Mouse (Mus musculus): ENCODE data around the gene Gdf15. TPM values are rescaled to one million over a fixed set of nuclear protein-coding genes. Genes with fewer than 3 reads are reported as not detected.
A peak's percentile ranks its signal among the peaks of the same experiment; 100 is the strongest.

The Gdf15 gene
- polyA plus RNA-seq, 1 experiment from 2014 or later = 0.48 TPM

- Histone ChIP-seq H3K4me1 (ENCODE audit: control insufficient read depth, insufficient read depth, low read depth, low read length) (peaks cover 9% of the 10 kb centered on the region), H3K9ac (ENCODE audit: low read depth, low read length) (peak overlapping the region; percentile 79), H3K4me3 (ENCODE audit: low read length) (peak overlapping the region; percentile 75), H3K4me2 (ENCODE audit: low read length) (peak overlapping the region; percentile 96), H3K27me3 (replicated peaks; ENCODE audit: control insufficient read depth, insufficient read depth, low read length) (no peaks in the 10 kb centered on the region), H3K9me3 (ENCODE audit: control insufficient read depth, low read length) (no peaks in the 10 kb centered on the region), H3K36me3 (ENCODE audit: control insufficient read depth, insufficient read depth, low read length) (no peaks in the 10 kb centered on the region), H3K27ac (ENCODE audit: low read depth, low read length) (peak overlapping the region; percentile 62)
- under 1% methylated on average over 43 of the region's 44 CpGs for WGBS
- ATAC-seq = peak; percentile 87
These were observed 27.5 kb upstream of the Gdf15 start for GRCm38 (mm10) chr8:70659604-70660272.

DNA sequence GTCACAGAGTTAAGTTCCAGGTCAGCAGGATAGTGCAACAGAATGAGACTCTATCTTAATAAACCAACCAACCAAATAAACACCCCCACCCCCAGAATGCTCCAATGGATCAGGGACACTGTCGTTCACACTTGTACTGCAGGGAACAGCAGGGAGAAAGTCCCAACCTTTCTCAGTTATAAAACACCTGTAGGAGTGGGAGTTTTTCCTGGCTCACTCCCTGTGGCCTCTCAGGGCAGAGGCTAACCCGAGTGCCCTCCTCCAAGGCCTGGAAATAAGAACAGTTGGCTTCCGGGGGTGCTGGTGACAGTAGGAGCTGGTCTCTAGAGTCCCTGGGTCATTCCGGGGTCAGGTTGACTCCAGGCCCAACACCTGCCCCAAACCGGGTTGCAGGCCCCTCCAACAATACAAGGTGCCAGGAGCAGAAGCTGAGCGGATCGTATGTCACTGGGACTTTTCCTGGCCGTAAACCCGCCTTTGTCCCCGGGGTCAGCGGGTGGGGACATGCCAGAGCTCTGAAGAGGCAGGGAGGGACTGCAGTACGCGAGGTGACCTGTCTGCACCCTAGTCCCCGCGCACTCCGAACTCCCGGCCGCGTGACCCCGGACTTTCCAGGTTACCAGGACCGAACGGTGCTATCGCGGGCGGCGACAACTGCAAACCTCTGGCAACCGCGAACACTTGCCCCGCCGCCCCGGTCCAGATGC lies 26.8 kb upstream of the Gdf15 start:
- Histone ChIP-seq H3K4me2 (ENCODE audit: low read length) (peak overlapping the region; percentile 96), H3K9me3 (ENCODE audit: control insufficient read depth, low read length) (no peaks in the 10 kb centered on the region), H3K27me3 (replicated peaks; ENCODE audit: control insufficient read depth, insufficient read depth, low read length) (no peaks in the 10 kb centered on the region), H3K4me3 (ENCODE audit: low read length) (peak overlapping the region; percentile 75), H3K36me3 (ENCODE audit: control insufficient read depth, insufficient read depth, low read length) (no peaks in the 10 kb centered on the region), H3K4me1 (ENCODE audit: control insufficient read depth, insufficient read depth, low read depth, low read length) (peaks cover 9% of the 10 kb centered on the region), H3K27ac (ENCODE audit: low read depth, low read length) (peak overlapping the region; percentile 62), H3K9ac (ENCODE audit: low read depth, low read length) (peak overlapping the region; percentile 79)
- ATAC-seq = no peak
- WGBS = 1% methylated on average over 31 of the region's 31 CpGs

DNA sequence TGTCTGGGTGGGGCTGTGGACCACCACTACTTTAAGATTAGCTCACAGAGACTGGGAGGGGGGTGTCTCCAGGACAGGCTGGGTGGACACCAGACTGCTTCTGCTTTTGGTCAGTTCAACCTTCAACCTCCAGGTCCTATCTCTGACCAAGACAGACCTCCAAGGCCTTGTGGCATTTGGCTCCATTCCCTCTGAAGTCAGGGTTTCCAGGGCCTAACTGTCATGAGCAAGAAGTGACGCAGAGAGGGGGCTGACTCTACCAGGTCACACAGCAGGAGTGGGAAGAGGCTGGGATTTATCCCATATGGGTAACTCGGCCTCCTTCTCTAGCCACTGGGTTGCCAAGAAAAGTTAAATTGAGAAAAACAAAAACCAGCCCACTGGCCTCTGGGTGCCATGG lies 25.5 kb upstream of the Gdf15 start:
- Histone ChIP-seq H3K27me3 (replicated peaks; ENCODE audit: control insufficient read depth, insufficient read depth, low read length) (no peaks in the 10 kb centered on the region), H3K4me3 (ENCODE audit: low read length) (no peak overlapping the region), H3K4me2 (ENCODE audit: low read length) (peak overlapping the region; percentile 96), H3K36me3 (ENCODE audit: control insufficient read depth, insufficient read depth, low read length) (no peaks in the 10 kb centered on the region), H3K27ac (ENCODE audit: low read depth, low read length) (no peak overlapping the region), H3K9me3 (ENCODE audit: control insufficient read depth, low read length) (no peaks in the 10 kb centered on the region), H3K9ac (ENCODE audit: low read depth, low read length) (no peak overlapping the region), H3K4me1 (ENCODE audit: control insufficient read depth, insufficient read depth, low read depth, low read length) (peaks cover 9% of the 10 kb centered on the region)
- no peak for ATAC-seq
- WGBS = 49% methylated on average over 2 of the region's 2 CpGs

DNA sequence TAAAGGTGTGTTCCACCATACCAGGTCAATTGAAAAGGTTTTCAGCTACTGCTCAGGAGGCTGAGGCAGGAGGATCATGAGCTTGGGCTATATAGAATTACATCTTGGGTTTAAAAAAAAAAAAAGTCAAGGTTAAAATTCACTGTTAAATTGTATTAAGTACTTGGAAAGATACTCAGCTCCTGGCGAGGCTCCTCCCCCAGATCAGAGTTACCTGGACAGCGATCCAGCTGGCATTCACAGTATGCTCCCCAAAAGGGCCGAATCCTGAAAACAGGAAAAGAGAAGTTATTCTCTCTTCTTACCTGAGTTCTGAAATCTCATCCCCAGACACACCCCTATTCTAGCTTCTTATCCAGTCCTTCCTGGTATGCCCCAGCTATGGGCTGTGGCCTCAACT lies 25.0 kb upstream of the Gdf15 start:
- Histone ChIP-seq H3K27me3 (replicated peaks; ENCODE audit: control insufficient read depth, insufficient read depth, low read length) (no peaks in the 10 kb centered on the region), H3K4me1 (ENCODE audit: control insufficient read depth, insufficient read depth, low read depth, low read length) (peaks cover 9% of the 10 kb centered on the region), H3K27ac (ENCODE audit: low read depth, low read length) (no peak overlapping the region), H3K36me3 (ENCODE audit: control insufficient read depth, insufficient read depth, low read length) (no peaks in the 10 kb centered on the region), H3K9ac (ENCODE audit: low read depth, low read length) (no peak overlapping the region), H3K4me2 (ENCODE audit: low read length) (peak overlapping the region; percentile 96; the same call in 1 of the 2 replicates), H3K4me3 (ENCODE audit: low read length) (no peak overlapping the region), H3K9me3 (ENCODE audit: control insufficient read depth, low read length) (no peaks in the 10 kb centered on the region)
- WGBS = 95% methylated on average over 3 of the region's 3 CpGs
- no peak for ATAC-seq

- H3K9me3 ChIP-seq (ENCODE audit: control insufficient read depth, low read length) = no peaks in the 10 kb centered on the region
- H3K27ac ChIP-seq (ENCODE audit: low read depth, low read length) = peak overlapping the region; percentile 54
- 0 out of 2 replicates have a peak overlapping the region, but pooled peaks have one; percentile 8 for H3K9ac ChIP-seq (ENCODE audit: low read depth, low read length)
- peaks cover 9% of the 10 kb centered on the region for H3K4me1 ChIP-seq (ENCODE audit: control insufficient read depth, insufficient read depth, low read depth, low read length)
- no peak overlapping the region for H3K4me3 ChIP-seq (ENCODE audit: low read length)
- ATAC-seq = peak; percentile 35
- no peak overlapping the region for H3K4me2 ChIP-seq (ENCODE audit: low read length)
- 10% methylated on average over 13 of the region's 13 CpGs for whole genome bisulfite sequencing
- peaks cover 3% of the 10 kb centered on the region; the same call in 1 of the 2 replicates for H3K36me3 ChIP-seq (ENCODE audit: control insufficient read depth, insufficient read depth, low read length)
- H3K27me3 ChIP-seq (replicated peaks; ENCODE audit: control insufficient read depth, insufficient read depth, low read length) = no peaks in the 10 kb centered on the region
These were observed 24.0 kb upstream of the Gdf15 start for GRCm38 (mm10) chr8:70656193-70656790.

GRCm38 (mm10) chr8:70655469-70655868 lies 23.2 kb upstream of the Gdf15 start:
- H3K36me3 ChIP-seq (ENCODE audit: control insufficient read depth, insufficient read depth, low read length) = peaks cover 5% of the 10 kb centered on the region; the same call in 1 of the 2 replicates
- no peak overlapping the region for H3K4me3 ChIP-seq (ENCODE audit: low read length)
- no peak overlapping the region for H3K9ac ChIP-seq (ENCODE audit: low read depth, low read length)
- H3K27ac ChIP-seq (ENCODE audit: low read depth, low read length) = peak overlapping the region; percentile 54
- H3K27me3 ChIP-seq (replicated peaks; ENCODE audit: control insufficient read depth, insufficient read depth, low read length) = no peaks in the 10 kb centered on the region
- no peak for ATAC-seq
- WGBS = 37% methylated on average over 2 of the region's 2 CpGs
- no peak overlapping the region for H3K4me2 ChIP-seq (ENCODE audit: low read length)
- H3K4me1 ChIP-seq (ENCODE audit: control insufficient read depth, insufficient read depth, low read depth, low read length) = peaks cover 9% of the 10 kb centered on the region
- no peaks in the 10 kb centered on the region for H3K9me3 ChIP-seq (ENCODE audit: control insufficient read depth, low read length)

- H3K4me2 ChIP-seq (ENCODE audit: low read length) = no peak overlapping the region
- H3K27ac ChIP-seq (ENCODE audit: low read depth, low read length) = no peak overlapping the region
- ATAC-seq = no peak
- peaks cover 8% of the 10 kb centered on the region; the same call in 1 of the 2 replicates for H3K36me3 ChIP-seq (ENCODE audit: control insufficient read depth, insufficient read depth, low read length)
- no peak overlapping the region for H3K9ac ChIP-seq (ENCODE audit: low read depth, low read length)
- H3K9me3 ChIP-seq (ENCODE audit: control insufficient read depth, low read length) = no peaks in the 10 kb centered on the region
- no peak overlapping the region for H3K4me3 ChIP-seq (ENCODE audit: low read length)
- WGBS = 74% methylated on average over 1 of the region's 1 CpGs
- peaks cover 12% of the 10 kb centered on the region for H3K4me1 ChIP-seq (ENCODE audit: control insufficient read depth, insufficient read depth, low read depth, low read length)
- H3K27me3 ChIP-seq (replicated peaks; ENCODE audit: control insufficient read depth, insufficient read depth, low read length) = no peaks in the 10 kb centered on the region
These were observed 21.9 kb upstream of the Gdf15 start for GRCm38 (mm10) chr8:70654121-70654520.

- H3K36me3 ChIP-seq (ENCODE audit: control insufficient read depth, insufficient read depth, low read length) = peaks cover 8% of the 10 kb centered on the region; the same call in 1 of the 2 replicates
- H3K27me3 ChIP-seq (replicated peaks; ENCODE audit: control insufficient read depth, insufficient read depth, low read length) = no peaks in the 10 kb centered on the region
- no peaks in the 10 kb centered on the region for H3K9me3 ChIP-seq (ENCODE audit: control insufficient read depth, low read length)
- H3K4me2 ChIP-seq (ENCODE audit: low read length) = no peak overlapping the region
- H3K9ac ChIP-seq (ENCODE audit: low read depth, low read length) = no peak overlapping the region
- peaks cover 8% of the 10 kb centered on the region for H3K4me1 ChIP-seq (ENCODE audit: control insufficient read depth, insufficient read depth, low read depth, low read length)
- no peak for ATAC-seq
- H3K27ac ChIP-seq (ENCODE audit: low read depth, low read length) = no peak overlapping the region
- 51% methylated on average over 2 of the region's 2 CpGs for WGBS
- H3K4me3 ChIP-seq (ENCODE audit: low read length) = no peak overlapping the region
These were observed 21.0 kb upstream of the Gdf15 start for GRCm38 (mm10) chr8:70653226-70653625.

DNA sequence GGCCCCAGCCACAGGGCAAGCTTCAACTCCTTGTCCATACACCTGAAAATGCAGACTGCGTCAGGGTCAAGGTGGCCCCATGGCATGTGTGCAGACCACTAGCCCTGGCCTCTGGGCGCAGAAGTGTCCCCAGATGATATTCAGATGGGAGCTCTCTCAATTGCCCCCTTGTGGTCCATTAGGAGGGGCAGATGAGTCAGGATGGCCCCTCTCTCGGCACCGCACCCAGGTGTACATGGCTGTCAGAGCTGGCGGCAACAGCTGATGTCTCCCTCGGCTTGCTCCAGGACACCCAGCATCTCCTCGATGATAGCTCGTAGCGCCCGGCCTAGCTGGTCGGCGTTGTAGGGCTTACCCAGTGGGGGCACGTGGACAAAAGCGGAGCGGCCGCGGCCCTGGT lies 18.1 kb upstream of the Gdf15 start:
- 91% methylated on average over 17 of the region's 17 CpGs for WGBS
- H3K4me2 ChIP-seq (ENCODE audit: low read length) = no peak overlapping the region
- peaks cover 8% of the 10 kb centered on the region; the same call in 1 of the 2 replicates for H3K36me3 ChIP-seq (ENCODE audit: control insufficient read depth, insufficient read depth, low read length)
- ATAC-seq = no peak
- no peak overlapping the region for H3K4me3 ChIP-seq (ENCODE audit: low read length)
- H3K27me3 ChIP-seq (replicated peaks; ENCODE audit: control insufficient read depth, insufficient read depth, low read length) = no peaks in the 10 kb centered on the region
- no peaks in the 10 kb centered on the region for H3K9me3 ChIP-seq (ENCODE audit: control insufficient read depth, low read length)
- H3K4me1 ChIP-seq (ENCODE audit: control insufficient read depth, insufficient read depth, low read depth, low read length) = peaks cover 13% of the 10 kb centered on the region
- H3K9ac ChIP-seq (ENCODE audit: low read depth, low read length) = no peak overlapping the region
- H3K27ac ChIP-seq (ENCODE audit: low read depth, low read length) = no peak overlapping the region; the same call in 1 of the 2 replicates

All from hindbrain, embryonic 16.5 days (tissue).